Mouse (Mus musculus): ENCODE measurements around the gene Myo1f. TPM values are rescaled to one million over a fixed set of nuclear protein-coding genes. Genes with fewer than 3 reads are reported as not detected.

Myo1f gene
- total and polyA plus RNA-seq, 3 experiments, result 13.6 to 27.5 (median 19.5) TPM

- TF ChIP-seq SIN3A (IDR thresholded peaks at IDR 0.05; ENCODE audit: low read length) (no peak), RAD21 (IDR thresholded peaks at IDR 0.05; ENCODE audit: low read depth, low read length) (no peak), ELF1 (IDR thresholded peaks at IDR 0.05; ENCODE audit: low read depth, low read length) (no peak), TBP (conservative IDR thresholded peaks at IDR 0.05; ENCODE audit: low read depth, low read length) (no peak), ZKSCAN1 (IDR thresholded peaks at IDR 0.05; ENCODE audit: borderline replicate concordance, low read depth, low read length) (no peak), NRF1 (IDR thresholded peaks at IDR 0.05; ENCODE audit: low read depth, low read length) (no peak), ETS1 (conservative IDR thresholded peaks at IDR 0.05; ENCODE audit: low read depth, low read length) (no peak), IRF4 (IDR thresholded peaks at IDR 0.05; ENCODE audit: low read depth, low read length) (no peak)
- H3K4me1 ChIP-seq (ENCODE audit: control insufficient read depth in 1 of 2, insufficient read depth in 2 of 2), result peaks cover 8 to 19% of the 10 kb centered on the region in 2 experiments
- peaks cover 0 to 4% of the 10 kb centered on the region in 2 experiments for H3K36me3 ChIP-seq (replicated peaks in 1 of 2; ENCODE audit: control insufficient read depth in 1 of 2, insufficient read depth in 1 of 2, low read length in 1 of 2)
- no peak overlapping the region for H3K4me2 ChIP-seq (ENCODE audit: insufficient read depth, low read depth, poor library complexity, severe bottlenecking)
- no peaks in the 10 kb centered on the region for H3K79me2 ChIP-seq (replicated peaks; ENCODE audit: control insufficient read depth, extremely low read depth, insufficient read depth, poor library complexity, severe bottlenecking)
- no peaks in the 10 kb centered on the region for H3K27me3 ChIP-seq (replicated peaks)
- dilution Hi-C loops (cut with MboI; ENCODE audit: extremely low pct_ligation_motif_present, extremely low pct_unique_long_range_greater_than_20kb, low sequenced_read_pairs), result no loop called here
- DNase-seq (ENCODE audit: extremely low read depth), result no peak
- no peak overlapping the region for H3K9ac ChIP-seq (ENCODE audit: insufficient read depth, low read depth)
- no peak overlapping the region for H3K27ac ChIP-seq (ENCODE audit: insufficient read depth, low read depth)
- in situ Hi-C loops (cut with MboI; ENCODE audit: low pct_ligation_motif_present, low pct_unique_long_range_greater_than_20kb, low sequenced_read_pairs), result no loop called here
- no peak overlapping the region for H3K4me3 ChIP-seq (replicated peaks in 1 of 3; ENCODE audit: low read depth in 2 of 3, low read length in 2 of 3, poor library complexity in 1 of 3)
- H3K9me3 ChIP-seq (replicated peaks; ENCODE audit: low read length), result no peaks in the 10 kb centered on the region
Measured at GRCm38 (mm10) chr17:33520366-33520765, 35.1 kb upstream of the Myo1f start.

- peak overlapping the region; percentile 62 for H3K4me2 ChIP-seq (ENCODE audit: insufficient read depth, low read depth, poor library complexity, severe bottlenecking)
- H3K9ac ChIP-seq (ENCODE audit: insufficient read depth, low read depth), result peak overlapping the region; percentile 66; the same call in 1 of the 2 replicates
- no peak overlapping the region for H3K27ac ChIP-seq (ENCODE audit: insufficient read depth, low read depth)
- DNase-seq (ENCODE audit: extremely low read depth), result peak; percentile 2
- dilution Hi-C loops (cut with MboI; ENCODE audit: extremely low pct_ligation_motif_present, extremely low pct_unique_long_range_greater_than_20kb, low sequenced_read_pairs), result no loop called here
- H3K9me3 ChIP-seq (replicated peaks; ENCODE audit: low read length), result no peaks in the 10 kb centered on the region
- no peaks in the 10 kb centered on the region for H3K27me3 ChIP-seq (replicated peaks)
- TF ChIP-seq MAFK (IDR thresholded peaks at IDR 0.05; ENCODE audit: insufficient replicate concordance, low read length) (no peak), ZKSCAN1 (IDR thresholded peaks at IDR 0.05; ENCODE audit: borderline replicate concordance, low read depth, low read length) (no peak), TBP (conservative IDR thresholded peaks at IDR 0.05; ENCODE audit: low read depth, low read length) (no peak), EP300 (IDR thresholded peaks at IDR 0.05; ENCODE audit: low read length) (no peak), CHD2 (IDR thresholded peaks at IDR 0.05; ENCODE audit: low read length) (peak; percentile 66; the same call in 1 of the 2 replicates)
- peaks cover 11 to 24% of the 10 kb centered on the region in 2 experiments for H3K4me1 ChIP-seq (ENCODE audit: control insufficient read depth in 1 of 2, insufficient read depth in 2 of 2)
- peak overlapping the region; percentile 34 to 88 (median 80) for H3K4me3 ChIP-seq (replicated peaks in 1 of 3; ENCODE audit: low read depth in 2 of 3, low read length in 2 of 3, poor library complexity in 1 of 3)
- no peaks in the 10 kb centered on the region for H3K79me2 ChIP-seq (replicated peaks; ENCODE audit: control insufficient read depth, extremely low read depth, insufficient read depth, poor library complexity, severe bottlenecking)
- in situ Hi-C loops (cut with MboI; ENCODE audit: low pct_ligation_motif_present, low pct_unique_long_range_greater_than_20kb, low sequenced_read_pairs), result no loop called here
- H3K36me3 ChIP-seq (replicated peaks in 1 of 2; ENCODE audit: control insufficient read depth in 1 of 2, insufficient read depth in 1 of 2, low read length in 1 of 2), result peaks cover under 1 to 19% of the 10 kb centered on the region in 2 experiments
Measured at GRCm38 (mm10) chr17:33523431-33523917, 32.0 kb upstream of the Myo1f start.

Measured in CH12.LX (cell line).